Mouse (Mus musculus) monocyte, adult 5-6 weeks (primary cell): ENCODE results near the gene Olfr44. TPM values are rescaled to one million over a fixed set of nuclear protein-coding genes. Genes with fewer than 3 reads are reported as not detected.

Experiments
- ATAC-seq: fragments of 153-309, 156-312 bp; replicated peaks from 2 replicates; pipeline ENCODE4 v1.8.0; 2017; ENCODE audit warnings: mild to moderate bottlenecking; ENCODE audit not compliant: low TSS enrichment, insufficient number of reproducible peaks, severe bottlenecking, poor library complexity, low FRiP score
- total RNA-seq: library from RNA; stranded (forward); fragments of 200-1000, 200-491, 200-594 nt; gene quantifications from 3 replicates; pipeline ENCODE4 v1.2.3, GENCODE M21; 2017

Gene Olfr44
- total RNA-seq, result not detected in 3 replicates

- ATAC-seq, result no peak
Measured at GRCm38 (mm10) chr9:39493895-39494294, at the start of gene Olfr44. TSS of gene Olfr44 (minus strand) at chr9:39493995.

GRCm38 (mm10) chr9:39523616-39524285 lies 30.0 kb upstream of the Olfr44 start:
- no peak for ATAC-seq

GRCm38 (mm10) chr9:39518595-39518994 lies 24.8 kb upstream of the Olfr44 start:
- ATAC-seq, result no peak

- no peak for ATAC-seq
Measured at GRCm38 (mm10) chr9:39515531-39515930, 21.7 kb upstream of the Olfr44 start, which contains the start of gene Olfr957. TSS of gene Olfr957 (minus strand) at chr9:39515809.

GRCm38 (mm10) chr9:39509412-39509811 lies 15.6 kb upstream of the Olfr44 start:
- ATAC-seq, result no peak

GRCm38 (mm10) chr9:39508998-39509397 lies 15.2 kb upstream of the Olfr44 start:
- ATAC-seq, result no peak

- no peak for ATAC-seq
Measured at GRCm38 (mm10) chr9:39471844-39472243, 22.0 kb downstream of the Olfr44 start, which contains the start of gene Olfr955. TSS of gene Olfr955 (minus strand) at chr9:39471944.

GRCm38 (mm10) chr9:39456401-39456800 lies 37.4 kb downstream of the Olfr44 start, which contains the start of gene Olfr954:
TSS of gene Olfr954 (plus strand) at chr9:39456701.
- ATAC-seq, result no peak

Other genes with a start within 250 kb of the Olfr44 start
- not detected in 3 replicates for gene Olfr1537, start 244.0 kb downstream of the Olfr44 start, total RNA-seq
- gene Olfr945, start 217.2 kb downstream of the Olfr44 start, total RNA-seq, result 0.53 TPM in 1 of 3 replicates, not detected in the others
- gene Olfr948, start 167.9 kb downstream of the Olfr44 start, total RNA-seq, result not detected in 3 replicates
- not detected in 3 replicates for gene Olfr951, start 106.6 kb downstream of the Olfr44 start, total RNA-seq
- not detected in 3 replicates for gene Olfr952, start 66.8 kb downstream of the Olfr44 start, total RNA-seq
- not detected in 3 replicates for gene Olfr954, start 37.3 kb downstream of the Olfr44 start, total RNA-seq
- gene Olfr955, start 22.1 kb downstream of the Olfr44 start, total RNA-seq, result not detected in 3 replicates
- gene Olfr957, start 21.8 kb upstream of the Olfr44 start, total RNA-seq, result not detected in 3 replicates
- gene Olfr958, start 60.1 kb upstream of the Olfr44 start, total RNA-seq, result not detected in 3 replicates
- gene Olfr959, start 81.6 kb upstream of the Olfr44 start, total RNA-seq, result not detected in 3 replicates
- not detected in 3 replicates for gene AW551984, start 110.4 kb upstream of the Olfr44 start, total RNA-seq
- not detected in 3 replicates for gene Olfr148, start 116.7 kb upstream of the Olfr44 start, total RNA-seq
- not detected in 3 replicates for gene Olfr960, start 127.4 kb upstream of the Olfr44 start, total RNA-seq
- not detected in 3 replicates for gene Olfr961, start 151.1 kb upstream of the Olfr44 start, total RNA-seq
- gene Olfr963, start 173.2 kb upstream of the Olfr44 start, total RNA-seq, result not detected in 3 replicates
- gene Olfr149, start 213.1 kb upstream of the Olfr44 start, total RNA-seq, result not detected in 3 replicates
- gene Olfr965, start 217.4 kb upstream of the Olfr44 start, total RNA-seq, result not detected in 3 replicates
- not detected in 3 replicates for gene Olfr150, start 237.0 kb upstream of the Olfr44 start, total RNA-seq